Mouse (Mus musculus): Measurements from ENCODE around the gene Sorbs1.

DNA sequence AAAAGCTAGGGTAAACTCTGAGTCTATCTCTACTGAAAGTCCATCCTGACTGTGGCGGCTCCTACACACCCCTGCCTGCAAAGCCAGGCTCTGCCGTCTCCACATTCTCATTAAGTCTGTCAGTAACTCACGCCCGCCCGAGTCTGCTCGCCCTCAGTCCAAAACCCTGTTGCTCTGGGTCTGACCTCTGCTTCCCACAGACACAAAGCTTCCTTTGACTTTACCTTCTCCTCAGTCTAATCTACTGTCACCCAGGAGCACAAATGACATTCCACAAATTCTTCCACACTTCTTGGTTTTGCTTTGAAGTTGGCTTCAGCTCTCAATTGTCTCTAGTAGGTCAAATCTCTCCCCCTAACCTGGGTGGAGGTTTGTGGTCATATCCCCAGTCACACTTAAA, 195.1 kb downstream of the Sorbs1 start:
- TF ChIP-seq CTCF (IDR thresholded peaks at IDR 0.05; ENCODE audit: borderline replicate concordance, insufficient read depth, low read depth, low read length) (no peak), POLR2A (IDR thresholded peaks at IDR 0.05; ENCODE audit: borderline replicate concordance, insufficient read depth, low read length) (no peak)

All from cerebellum, adult 2 months (tissue).